Mouse (Mus musculus) CD8-positive naive resting alpha-beta T cell, adult 2 months (primary cell): Measurements from ENCODE around the gene Ccdc51.
A peak's percentile ranks its signal among the peaks of the same experiment; 100 is the strongest.

Experiments used
- DNase-seq, 2 experiments: peaks; one replicate each; pipeline ENCODE4 v3.0.0; 2022; ENCODE audit warnings: low read depth in 2 of 2, low spot score in 2 of 2

The Ccdc51 gene

DNA sequence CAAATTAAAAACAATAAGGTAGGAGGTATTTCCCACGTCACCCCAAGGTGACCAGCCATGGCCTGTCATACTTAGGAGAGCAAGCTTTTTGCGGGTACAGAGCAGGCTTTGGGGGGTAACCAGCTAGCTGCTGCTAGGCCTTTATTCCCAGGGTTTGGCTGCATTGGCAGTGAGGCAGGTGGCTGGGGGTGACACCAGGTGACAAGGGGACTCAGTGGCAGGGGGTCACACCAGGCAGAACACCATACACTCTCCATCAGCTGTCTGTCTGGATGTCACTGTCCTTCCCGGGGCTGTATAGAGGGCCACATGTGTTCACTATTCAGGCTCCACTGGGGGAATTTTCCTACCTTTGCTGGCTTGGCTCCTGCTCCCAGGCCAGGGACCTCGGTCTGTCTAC, 25.4 kb upstream of the Ccdc51 start:
- DNase-seq: peak in 1 of 2 experiments; percentile 4

DNA sequence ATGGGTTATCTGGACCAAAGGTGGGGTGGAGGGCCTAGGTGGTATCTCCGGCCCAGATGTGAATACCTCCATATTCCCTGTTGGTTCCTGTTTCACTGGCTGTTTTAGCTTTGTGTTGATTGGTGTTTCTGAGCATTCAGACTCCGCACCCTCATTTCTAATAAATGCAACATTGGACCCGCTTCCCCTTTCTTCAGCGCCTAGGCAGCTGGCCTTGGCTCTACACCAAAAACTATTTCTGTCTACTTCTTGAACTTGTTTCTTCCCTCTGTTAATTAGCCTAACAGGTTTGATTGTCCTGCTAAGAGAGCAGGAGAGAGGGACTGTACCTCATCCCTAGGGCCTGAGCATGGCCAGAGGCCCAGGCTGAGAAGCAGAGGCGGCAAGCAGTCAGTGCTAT, 24.8 kb upstream of the Ccdc51 start:
- no peak for DNase-seq

DNA sequence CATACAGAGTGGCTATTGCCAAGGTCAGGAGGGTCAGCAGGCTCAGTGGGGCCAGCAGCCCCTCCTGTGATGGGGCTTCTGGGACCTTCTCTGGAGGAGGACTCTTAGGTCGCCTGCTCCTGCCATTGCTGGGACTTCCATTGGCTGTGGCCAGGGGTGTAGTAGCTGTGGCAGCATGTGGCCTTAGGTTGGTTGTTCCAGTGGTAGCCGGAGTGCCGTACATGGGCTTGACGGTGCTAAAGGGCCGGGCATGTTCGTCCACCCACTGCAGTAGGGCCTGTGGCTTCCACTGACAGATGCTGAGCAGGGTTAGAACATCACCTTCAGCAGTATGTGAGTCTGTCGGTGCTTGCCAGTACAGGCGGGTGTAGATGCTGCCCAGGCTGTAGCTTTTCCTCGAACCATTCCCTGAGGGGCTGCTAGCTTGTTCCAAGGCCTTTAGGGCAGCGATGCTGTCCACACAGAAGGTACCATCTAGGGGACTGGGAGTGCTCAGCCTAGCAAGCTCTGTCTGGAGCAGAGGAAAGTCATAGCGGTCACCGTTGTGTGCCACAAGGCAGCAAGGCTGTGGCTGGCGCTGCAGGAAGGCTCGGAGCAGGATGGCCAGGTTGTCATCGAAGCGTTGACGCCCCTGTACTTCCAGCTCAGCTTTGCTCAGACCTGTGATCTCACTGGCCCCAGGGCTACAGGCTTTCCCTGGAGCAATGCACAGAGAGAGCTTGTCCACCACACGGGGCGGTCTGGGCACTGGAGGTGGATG, 24.1 kb upstream of the Ccdc51 start:
- peak; percentile 43 to 56 for DNase-seq

DNA sequence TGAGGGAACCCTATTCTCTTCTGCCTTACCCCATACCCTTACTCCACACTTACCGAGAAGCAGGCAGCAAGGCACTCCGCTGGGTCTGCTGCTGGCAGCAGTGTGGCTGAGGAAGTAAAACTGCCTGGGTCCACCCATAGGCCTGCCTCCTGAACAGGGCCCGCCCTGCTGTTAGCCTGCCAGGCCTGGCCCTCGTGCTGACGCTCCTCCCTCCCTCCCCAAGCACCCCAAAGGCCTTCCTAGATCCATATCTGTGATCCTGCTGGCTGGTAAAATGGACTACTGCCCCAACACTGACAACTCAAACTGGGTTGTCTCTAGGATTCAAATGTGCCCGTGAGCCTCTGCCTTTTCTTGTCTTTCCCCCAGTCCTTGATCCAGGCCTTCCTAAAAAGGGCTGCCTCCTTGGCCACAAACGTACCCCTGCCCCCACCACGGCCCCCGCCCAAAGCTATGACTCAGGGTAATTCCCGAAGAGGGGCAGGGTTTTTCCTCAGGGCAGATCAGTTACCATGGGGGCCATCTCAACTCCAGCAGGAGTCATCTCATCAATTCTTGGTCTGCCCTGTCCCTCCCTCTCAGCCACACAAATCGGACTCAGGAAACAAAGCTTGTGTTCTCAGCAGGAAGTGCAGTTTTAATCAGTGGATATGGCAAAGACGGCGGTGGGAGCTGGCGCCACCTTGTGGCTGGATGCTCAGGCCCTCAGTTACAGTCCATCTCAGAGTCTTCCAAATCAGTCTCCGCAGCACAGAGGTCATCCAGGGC, 23.0 kb upstream of the Ccdc51 start, which contains the start of gene Trex1:
Gene Trex1, minus strand, starts transcription at position 599 of the 768 bp plus-strand sequence.
- peak; percentile 86 for DNase-seq

DNA sequence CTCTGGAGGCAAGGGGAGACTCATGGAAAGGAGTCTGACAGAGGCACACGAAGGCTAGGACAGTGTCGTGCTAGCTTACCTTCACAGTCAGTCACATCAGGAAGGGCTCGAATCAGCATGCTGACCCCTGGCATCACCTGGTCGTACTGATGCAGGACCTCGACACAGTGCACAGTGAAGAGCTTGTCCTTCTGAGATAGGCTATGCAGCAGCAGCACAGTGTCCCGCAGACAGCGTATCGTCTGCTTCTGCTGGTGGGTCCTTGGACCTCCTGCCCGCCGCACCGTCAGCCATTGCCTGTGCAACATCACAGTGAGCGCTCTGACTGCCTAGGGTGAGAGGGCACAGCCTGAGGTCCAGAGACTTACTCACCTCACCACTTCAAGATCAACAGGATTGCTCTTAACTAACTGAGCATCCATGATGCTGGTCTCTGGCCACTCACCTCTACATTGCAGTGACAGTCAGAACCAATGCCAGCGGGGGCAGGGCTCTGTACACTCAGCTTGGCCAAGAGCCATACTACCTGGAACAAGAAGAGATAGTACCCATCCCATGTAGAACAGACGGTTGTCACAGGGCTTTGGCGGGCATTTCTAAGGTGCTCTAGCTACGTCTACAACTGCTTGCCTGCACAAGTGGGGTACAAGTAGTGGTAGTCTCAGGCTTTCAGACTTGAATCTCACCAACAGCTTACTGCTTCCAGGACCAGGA, 22.0 kb upstream of the Ccdc51 start:
- DNase-seq: no peak

DNA sequence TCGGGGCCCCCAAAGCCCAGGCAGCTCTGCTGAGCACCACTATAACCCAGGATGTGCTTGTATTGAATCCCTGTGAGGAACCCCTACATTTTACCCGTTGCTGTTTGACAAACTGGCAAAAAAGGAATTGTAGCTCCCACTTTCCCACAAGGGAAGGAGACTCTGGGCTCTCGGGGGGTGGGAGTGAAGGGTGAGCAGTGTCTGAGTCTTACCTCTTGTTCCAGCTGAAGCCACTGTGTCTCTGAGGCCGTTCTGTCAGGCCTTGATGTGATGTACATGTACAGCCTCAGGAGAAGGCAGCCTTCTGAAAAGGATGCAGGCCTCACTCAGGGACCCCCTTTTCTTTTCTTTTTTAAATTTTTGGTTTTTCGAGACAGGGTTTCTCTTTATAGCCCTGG, 21.4 kb upstream of the Ccdc51 start:
- no peak for DNase-seq

DNA sequence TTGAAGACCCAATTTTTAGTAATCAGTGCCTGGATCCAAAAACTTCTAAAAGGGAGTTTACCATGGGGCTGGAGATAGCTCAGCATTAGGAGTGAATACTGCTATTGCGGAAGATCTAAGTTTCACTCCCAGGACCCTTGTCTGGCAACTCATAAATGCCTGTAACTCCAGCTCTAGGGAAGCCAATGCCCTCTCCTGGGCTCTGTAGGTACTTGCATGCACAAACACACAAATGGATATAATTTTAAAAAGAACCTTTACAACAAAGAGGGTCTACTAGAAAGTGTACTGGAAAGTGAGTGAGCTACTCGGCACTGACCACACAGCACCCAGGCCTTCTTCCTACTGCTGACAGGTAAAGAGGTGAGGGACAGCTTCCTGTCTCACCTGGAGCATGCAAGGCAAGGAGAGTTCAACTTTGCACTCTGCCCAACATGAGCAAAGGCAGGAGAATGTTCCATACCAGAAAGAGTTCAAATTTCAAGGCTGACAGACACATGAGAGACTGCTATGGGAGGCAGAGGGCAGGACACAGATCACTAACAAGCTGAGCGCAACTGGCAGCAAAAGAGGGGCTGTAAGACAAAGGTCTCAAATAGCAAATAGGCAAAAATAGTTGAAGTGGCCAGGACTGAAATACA, 14.1 kb upstream of the Ccdc51 start:
- DNase-seq: no peak

DNA sequence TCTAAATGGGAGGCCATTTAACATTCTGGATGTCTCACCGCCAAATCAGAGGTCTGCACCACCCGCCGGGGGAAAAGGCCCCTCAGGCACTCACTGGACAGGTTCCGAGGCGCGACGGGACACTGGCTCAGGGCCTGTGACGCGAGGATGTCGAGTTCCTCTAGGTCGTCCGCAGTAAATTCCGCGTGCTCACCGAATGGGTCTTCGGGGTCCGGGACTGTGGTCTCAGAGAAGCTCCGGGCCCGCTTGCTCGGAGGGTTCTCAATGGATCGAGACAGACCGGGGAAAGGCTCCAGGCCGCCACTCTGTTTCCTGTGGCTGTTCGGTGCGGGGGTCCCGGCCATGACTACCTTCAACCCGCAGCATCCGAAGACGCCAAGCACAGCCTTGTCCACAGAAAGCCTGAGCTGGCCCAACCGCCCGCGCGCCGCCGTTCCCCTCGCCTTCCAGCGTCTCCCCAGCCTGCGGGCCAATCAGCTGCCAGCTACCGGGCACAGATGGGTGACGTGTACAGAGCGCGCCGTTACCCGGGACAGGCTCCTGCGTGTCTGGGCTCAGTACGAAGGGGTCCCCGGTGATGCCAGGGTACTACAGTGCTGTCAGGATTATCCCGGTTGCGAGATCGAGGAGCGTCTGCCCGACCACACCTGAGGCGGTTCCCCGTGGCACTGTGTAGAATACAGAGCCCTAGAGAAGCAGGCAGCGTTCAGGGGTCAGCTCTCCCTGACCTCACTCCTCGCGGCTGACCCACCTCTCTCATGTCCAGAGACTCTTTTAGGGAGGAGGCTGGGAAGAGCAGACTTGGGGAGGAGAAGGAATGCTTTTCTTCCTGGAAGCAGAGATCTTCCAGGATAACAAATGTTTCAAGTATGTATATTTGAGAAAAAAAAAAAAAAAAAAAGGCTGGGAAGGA, 8.4 kb upstream of the Ccdc51 start, which contains the start of gene Atrip:
Gene Atrip, minus strand, starts transcription at position 464 of the 913 bp plus-strand sequence.
- DNase-seq: peak; percentile 76 to 82

DNA sequence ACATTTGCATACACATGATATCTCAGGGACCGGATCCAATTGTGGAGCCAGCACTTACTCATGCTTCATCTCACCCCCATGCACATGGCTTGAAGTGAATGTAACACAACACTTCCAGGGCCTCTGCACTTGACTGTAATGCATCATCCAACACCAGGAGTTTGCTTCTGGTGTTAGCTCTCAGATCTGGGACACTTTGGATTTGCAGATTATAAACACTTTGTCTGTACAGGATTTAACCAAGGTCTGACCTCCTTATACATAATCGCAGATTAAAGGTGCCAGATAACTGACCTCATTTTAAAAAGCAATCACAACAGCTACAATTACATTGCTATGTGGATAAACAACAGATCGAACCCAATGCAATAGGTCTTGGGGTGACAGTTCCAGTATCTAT, 1.8 kb upstream of the Ccdc51 start:
- no peak for DNase-seq

DNA sequence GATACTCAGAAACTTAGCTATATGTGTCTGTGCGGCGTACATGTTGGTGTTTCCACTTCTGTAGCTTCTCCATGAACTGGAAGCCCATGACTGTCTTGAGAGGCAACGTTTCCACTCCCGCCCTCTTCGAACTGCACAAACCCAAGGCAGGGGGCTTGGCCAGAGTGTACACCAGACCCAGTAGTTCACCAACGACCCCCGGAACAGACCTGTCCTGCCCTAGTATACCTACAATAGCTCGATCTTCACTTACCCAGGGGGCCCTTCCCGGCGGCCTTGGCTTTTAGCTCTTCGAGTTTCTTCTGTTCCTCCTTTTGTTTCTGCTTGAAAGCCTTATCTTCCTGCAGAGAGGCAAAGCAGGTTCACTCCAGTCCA, 557 bp upstream of the Ccdc51 start:
- DNase-seq: no peak

DNA sequence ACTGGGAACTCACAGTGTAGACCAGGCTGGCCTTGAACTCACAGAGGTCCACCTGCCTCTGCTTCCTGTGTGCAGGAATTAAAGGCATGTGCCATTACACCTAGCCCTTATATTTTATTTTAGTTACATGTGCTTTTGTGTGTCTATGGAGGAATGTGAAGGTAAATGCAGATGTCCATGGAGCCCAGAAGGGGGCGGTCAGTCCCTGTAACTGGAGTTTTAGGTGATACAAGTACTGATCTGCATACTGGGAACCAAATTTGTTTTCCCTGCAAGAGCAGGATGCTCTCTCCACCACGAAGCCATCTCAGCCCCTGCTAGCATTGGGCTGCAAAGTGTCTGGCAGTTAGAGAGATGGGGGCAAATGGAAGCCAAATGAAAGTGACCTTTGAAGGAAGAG, 2.6 kb downstream of the Ccdc51 start:
- DNase-seq: no peak

DNA sequence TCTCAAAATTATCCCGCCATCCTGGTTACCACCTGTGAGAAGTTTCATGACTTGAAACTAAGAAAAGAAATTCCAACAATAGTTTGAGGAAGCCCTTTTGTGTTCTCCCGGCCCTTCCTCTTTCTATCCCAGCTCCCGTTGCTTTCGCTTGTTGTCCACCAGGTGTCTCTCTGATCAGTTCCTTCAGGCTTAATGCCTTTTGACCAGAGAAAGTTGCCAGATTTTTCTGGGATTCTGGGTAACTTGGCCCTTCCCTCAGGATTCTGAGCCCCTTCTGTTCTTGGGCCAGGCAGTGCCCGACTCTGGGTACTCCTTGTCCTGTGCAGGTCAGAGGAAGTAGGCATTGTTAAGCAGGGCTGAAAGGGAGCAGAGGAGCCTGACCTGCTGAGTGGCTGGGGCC, 5.7 kb downstream of the Ccdc51 start:
- no peak for DNase-seq

DNA sequence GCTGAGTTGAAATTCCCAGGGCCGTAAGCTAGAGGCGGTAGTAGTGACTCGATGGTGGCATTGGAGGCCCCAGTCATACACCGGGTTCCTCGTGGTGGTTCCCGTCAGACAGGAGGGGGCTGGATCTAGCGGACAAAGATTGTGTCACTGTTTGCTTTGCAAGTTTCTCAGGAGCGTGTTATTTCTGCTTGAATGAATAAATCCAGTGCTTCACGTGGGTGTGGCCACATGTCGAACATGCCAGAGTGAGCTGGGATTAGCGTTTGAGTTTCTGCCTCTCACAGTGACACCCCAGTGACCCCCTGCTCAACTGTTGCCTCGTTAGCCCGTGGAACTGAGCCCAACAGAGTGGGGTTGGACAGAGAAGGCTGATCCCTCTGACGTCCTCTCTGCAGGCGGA, 8.2 kb downstream of the Ccdc51 start:
- DNase-seq: no peak

DNA sequence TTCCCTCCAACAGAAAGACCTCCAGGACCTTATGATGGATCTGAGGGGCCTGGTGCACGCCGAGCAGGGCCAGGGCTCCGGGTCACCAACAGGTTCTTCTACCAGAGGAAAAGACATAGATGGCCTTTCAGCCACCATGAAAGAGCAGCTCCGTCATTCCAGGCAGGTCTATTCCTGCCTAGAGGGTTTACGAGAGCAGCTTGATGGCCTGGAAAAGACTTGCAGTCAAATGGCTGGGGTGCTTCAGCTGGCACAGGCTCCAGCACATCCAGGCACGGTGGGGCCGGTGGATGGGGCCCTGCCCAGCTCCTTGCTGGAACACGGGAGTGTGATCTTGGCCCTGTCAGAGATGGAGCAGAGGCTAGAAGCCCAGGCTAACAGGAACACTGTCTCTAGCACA, 9.5 kb downstream of the Ccdc51 start:
- DNase-seq: no peak

DNA sequence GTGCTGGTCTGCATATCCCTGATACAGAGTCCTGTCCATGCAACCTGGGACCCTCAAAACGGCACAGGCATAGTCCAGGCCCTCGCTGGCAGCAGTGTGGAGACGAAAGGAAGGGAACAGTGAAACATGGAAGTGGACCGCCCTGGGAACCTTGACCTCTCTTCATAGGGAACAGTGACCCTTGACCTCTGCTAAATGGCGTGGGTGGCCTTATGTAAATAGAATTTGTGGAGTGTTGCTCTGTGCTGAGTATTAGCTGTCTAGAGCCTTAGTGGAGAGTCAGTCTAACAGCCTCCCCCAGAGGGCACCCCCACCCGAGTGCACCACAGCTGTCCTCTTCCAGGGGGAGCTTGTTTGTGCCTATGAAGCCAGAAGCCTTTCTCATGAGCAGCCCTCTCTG, 10.5 kb downstream of the Ccdc51 start:
- no peak for DNase-seq

DNA sequence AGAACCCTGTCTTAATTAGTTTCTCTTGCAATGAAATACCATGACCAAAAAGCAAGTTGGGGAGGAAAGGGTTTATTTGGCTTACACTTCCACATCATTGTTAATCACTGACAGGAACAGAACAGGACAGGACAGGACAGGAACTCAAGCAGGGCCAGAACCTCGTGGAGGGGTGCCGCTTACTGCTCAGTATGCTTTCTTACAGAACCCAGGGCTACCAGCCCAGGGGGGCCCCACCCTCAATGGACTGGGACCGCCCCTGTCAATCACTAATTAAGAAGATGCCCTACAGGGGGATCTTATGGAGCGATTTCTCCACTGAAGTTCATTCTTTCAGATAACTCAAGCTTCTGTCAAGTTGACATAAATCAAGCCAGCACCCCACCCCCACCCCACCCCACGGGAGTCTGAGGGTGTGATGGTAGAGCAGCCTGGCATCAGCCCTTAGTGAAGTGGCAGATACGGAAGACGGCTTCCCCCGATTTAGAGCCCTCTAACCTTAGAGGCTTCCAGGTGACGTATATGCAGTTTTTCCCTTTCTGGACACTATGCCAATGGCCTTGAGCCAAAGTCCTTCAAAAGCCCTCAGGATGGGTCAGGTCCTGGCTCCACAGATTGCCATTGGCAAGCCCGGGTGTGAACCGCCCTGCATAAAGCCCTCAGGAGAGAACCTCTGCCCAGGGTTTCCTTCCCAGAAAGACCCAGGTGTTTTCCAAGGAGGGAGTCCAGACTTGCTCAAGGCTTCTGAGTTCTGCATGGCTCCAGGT, 11.7 kb downstream of the Ccdc51 start:
- DNase-seq: no peak

DNA sequence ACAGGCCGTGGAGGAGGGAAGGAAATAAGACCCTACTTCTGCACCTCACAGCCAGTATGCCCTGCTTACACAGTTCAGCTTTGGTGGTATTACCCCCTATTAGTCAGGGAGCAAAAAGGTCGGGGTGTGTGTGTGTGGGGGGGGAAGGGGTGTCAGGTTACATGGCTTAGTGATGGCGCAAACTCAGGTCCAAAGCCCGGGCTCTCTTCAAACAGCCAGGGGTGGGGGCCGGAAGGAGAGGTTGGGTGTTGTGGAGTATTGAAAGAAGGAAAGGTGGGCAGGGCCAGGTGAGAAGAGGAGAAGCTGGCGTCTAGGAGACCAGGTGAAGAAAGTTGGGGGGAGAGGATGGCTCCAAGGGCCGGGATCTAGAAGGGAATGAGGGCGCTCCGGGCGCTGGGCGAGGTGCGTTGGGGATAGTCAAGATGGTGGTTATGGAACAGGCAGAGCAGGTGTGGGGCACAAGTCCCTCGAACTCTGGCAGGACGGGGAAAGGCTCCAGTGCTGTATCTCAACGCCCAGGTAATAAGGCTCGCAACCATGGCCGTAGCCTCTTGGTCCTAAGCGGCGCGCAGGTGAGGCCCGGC, 12.4 kb downstream of the Ccdc51 start:
- DNase-seq: no peak

DNA sequence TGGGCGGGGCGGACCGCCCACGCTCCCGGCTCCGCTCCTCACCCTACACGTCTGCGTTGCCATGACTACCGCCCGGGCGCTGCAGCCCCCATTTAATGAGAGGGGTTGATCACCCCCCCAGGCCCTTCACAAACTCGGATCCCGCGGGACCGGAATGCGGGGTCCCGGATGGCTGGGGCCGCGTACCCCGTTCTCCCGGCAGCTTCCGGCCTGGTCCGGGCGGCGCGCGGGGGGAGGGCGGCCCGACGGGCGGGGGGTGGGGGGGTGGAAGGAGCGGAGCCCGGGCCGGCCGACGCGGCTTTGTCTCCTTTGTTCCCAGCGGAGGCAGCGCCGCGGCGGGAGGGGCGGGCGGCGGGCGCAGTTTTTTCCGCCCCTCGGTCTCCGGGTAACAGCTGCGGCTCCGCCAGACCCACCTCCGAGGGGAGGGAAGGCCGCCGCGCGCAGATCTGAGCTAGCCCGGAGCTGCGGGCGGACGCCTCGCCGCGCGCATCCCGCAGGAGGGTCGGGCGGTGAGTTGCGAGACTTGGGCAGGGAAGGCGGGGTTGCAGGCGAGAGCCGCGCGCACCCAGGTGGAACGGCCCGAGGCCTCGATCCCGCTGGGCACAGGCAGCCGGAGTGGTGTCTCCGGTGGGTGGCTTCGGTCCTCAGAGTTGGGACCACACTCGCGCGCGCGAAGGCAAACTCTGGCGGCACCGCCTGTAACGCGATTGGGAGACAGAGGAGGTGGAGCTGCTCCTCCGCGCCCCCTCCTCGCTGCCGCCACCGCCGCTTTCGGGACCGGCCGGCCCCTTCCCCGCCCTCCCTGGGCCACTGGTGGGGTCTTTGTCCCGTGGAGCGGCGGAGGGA, 13.1 kb downstream of the Ccdc51 start, which contains the start of gene Plxnb1:
Gene Plxnb1, plus strand, starts transcription at position 253 of the 846 bp plus-strand sequence.
- peak; percentile 44 to 51 for DNase-seq
